Mouse (Mus musculus): Measurements from ENCODE around the gene Gm4559. TPM values are rescaled to one million over a fixed set of nuclear protein-coding genes. Genes with fewer than 3 reads are reported as not detected.
"Not testable (repeated sequence)": the region's sequence is repeated elsewhere in the genome, so short reads cannot be mapped to it uniquely, and the experiment has no call there.

The Gm4559 gene
- total RNA-seq (2015; ENCODE audit: low replicate concordance) (not detected in 2 replicates), total RNA-seq (2017; ENCODE audit: low replicate concordance) (not detected in 2 replicates)

GRCm38 (mm10) chr7:142274263-142274662 is at the start of gene Gm4559:
Gene Gm4559 (minus strand): TSS chr7:142274363.
- ATAC-seq (replicated peaks; ENCODE audit: low FRiP score, poor library complexity, severe bottlenecking), result not testable (repeated sequence)

- no peak for ATAC-seq (replicated peaks; ENCODE audit: low FRiP score, poor library complexity, severe bottlenecking)
Observed at GRCm38 (mm10) chr7:142323396-142324117, 49.4 kb upstream of the Gm4559 start.

GRCm38 (mm10) chr7:142322641-142323040 is 48.5 kb upstream of the Gm4559 start:
- ATAC-seq (replicated peaks; ENCODE audit: low FRiP score, poor library complexity, severe bottlenecking), result no peak

GRCm38 (mm10) chr7:142321637-142322306 is 47.6 kb upstream of the Gm4559 start:
- not testable (repeated sequence) for ATAC-seq (replicated peaks; ENCODE audit: low FRiP score, poor library complexity, severe bottlenecking)

- ATAC-seq (replicated peaks; ENCODE audit: low FRiP score, poor library complexity, severe bottlenecking), result no peak
Observed at GRCm38 (mm10) chr7:142320906-142321305, 46.7 kb upstream of the Gm4559 start.

GRCm38 (mm10) chr7:142319124-142319523 is 45.0 kb upstream of the Gm4559 start:
- no peak for ATAC-seq (replicated peaks; ENCODE audit: low FRiP score, poor library complexity, severe bottlenecking)

- no peak for ATAC-seq (replicated peaks; ENCODE audit: low FRiP score, poor library complexity, severe bottlenecking)
Observed at GRCm38 (mm10) chr7:142317216-142317615, 43.1 kb upstream of the Gm4559 start.

- peak; percentile 44 for ATAC-seq (replicated peaks; ENCODE audit: low FRiP score, poor library complexity, severe bottlenecking)
Observed at GRCm38 (mm10) chr7:142316558-142316957, 42.4 kb upstream of the Gm4559 start.

- ATAC-seq (replicated peaks; ENCODE audit: low FRiP score, poor library complexity, severe bottlenecking), result no peak
Observed at GRCm38 (mm10) chr7:142314600-142315285, 40.6 kb upstream of the Gm4559 start.

- ATAC-seq (replicated peaks; ENCODE audit: low FRiP score, poor library complexity, severe bottlenecking), result not testable (repeated sequence)
Observed at GRCm38 (mm10) chr7:142303929-142304328, 29.8 kb upstream of the Gm4559 start.

GRCm38 (mm10) chr7:142303249-142303648 is 29.1 kb upstream of the Gm4559 start, which contains the start of gene Krtap5-4:
Gene Krtap5-4 (plus strand): TSS chr7:142303549.
- no peak for ATAC-seq (replicated peaks; ENCODE audit: low FRiP score, poor library complexity, severe bottlenecking)

GRCm38 (mm10) chr7:142297018-142297417 is 22.9 kb upstream of the Gm4559 start, which contains the start of gene Krtap5-1:
Gene Krtap5-1 (minus strand): TSS chr7:142297118.
- ATAC-seq (replicated peaks; ENCODE audit: low FRiP score, poor library complexity, severe bottlenecking), result not testable (repeated sequence)

- not testable (repeated sequence) for ATAC-seq (replicated peaks; ENCODE audit: low FRiP score, poor library complexity, severe bottlenecking)
Observed at GRCm38 (mm10) chr7:142296108-142296507, 21.9 kb upstream of the Gm4559 start.

GRCm38 (mm10) chr7:142295418-142295817 is 21.3 kb upstream of the Gm4559 start:
- 0 out of 2 replicates have a peak, but pooled peaks have one; percentile 26 for ATAC-seq (replicated peaks; ENCODE audit: low FRiP score, poor library complexity, severe bottlenecking)

- peak; percentile 86 for ATAC-seq (replicated peaks; ENCODE audit: low FRiP score, poor library complexity, severe bottlenecking)
Observed at GRCm38 (mm10) chr7:142293851-142294250, 19.7 kb upstream of the Gm4559 start.

GRCm38 (mm10) chr7:142285910-142286612 is 11.9 kb upstream of the Gm4559 start:
- not testable (repeated sequence) for ATAC-seq (replicated peaks; ENCODE audit: low FRiP score, poor library complexity, severe bottlenecking)

- ATAC-seq (replicated peaks; ENCODE audit: low FRiP score, poor library complexity, severe bottlenecking), result no peak
Observed at GRCm38 (mm10) chr7:142285130-142285835, 11.1 kb upstream of the Gm4559 start.

GRCm38 (mm10) chr7:142284615-142285080 is 10.5 kb upstream of the Gm4559 start:
- ATAC-seq (replicated peaks; ENCODE audit: low FRiP score, poor library complexity, severe bottlenecking), result peak; percentile 66
